Mouse (Mus musculus) E14TG2a.4 (cell line): ENCODE results near the gene Nek7.

Experiments
- CTCF ChIP-seq: conservative IDR thresholded peaks from 2 replicates; pipeline ENCODE4 v1.5.1; 2014; ENCODE audit warnings: low read length
- NANOG ChIP-seq: IDR thresholded peaks from 2 replicates; pipeline ENCODE4 v1.6.1; 2014; ENCODE audit warnings: borderline replicate concordance, low read length, mixed read lengths
- POU5F1 ChIP-seq: IDR thresholded peaks from 2 replicates; pipeline ENCODE4 v1.6.1; 2014; ENCODE audit warnings: low read length, borderline replicate concordance

- no peak for TF ChIP-seq CTCF
- TF ChIP-seq NANOG: no peak
- no peak for TF ChIP-seq POU5F1
Measured at GRCm38 (mm10) chr1:138590451-138591022, 29.4 kb downstream of the Nek7 start.
